Mouse (Mus musculus) retina, postnatal 1 day (tissue): ENCODE results near the gene Nxpe5.
A peak's percentile ranks its signal among the peaks of the same experiment; 100 is the strongest.
"Not testable (repeated sequence)": the region's sequence is repeated elsewhere in the genome, so short reads cannot be mapped to it uniquely, and the experiment has no call there.

Experiments
- DNase-seq: peaks from one replicate; pipeline ENCODE4 v3.0.0-alpha.2; 2012

Gene Nxpe5

DNA sequence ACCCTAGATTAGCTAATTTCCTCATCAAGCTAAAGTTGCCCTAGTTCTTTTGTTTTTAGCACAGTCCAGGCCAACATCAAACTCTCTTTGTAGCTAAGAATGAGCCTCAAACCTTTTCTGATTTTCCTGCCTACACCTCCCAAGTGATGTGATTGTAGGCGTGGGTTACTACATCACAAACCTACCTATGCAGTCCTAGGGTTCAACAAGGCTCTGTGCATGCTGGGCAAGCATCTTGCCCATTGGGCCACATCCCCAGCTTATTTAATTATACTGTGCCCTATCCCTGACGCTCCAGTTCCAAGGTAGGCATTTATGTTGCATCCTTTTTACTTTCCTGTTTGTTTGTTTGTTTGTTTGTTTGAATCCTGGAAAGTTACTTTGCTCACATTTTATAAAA, at the start of gene Nxpe5:
TSS of gene Nxpe5 (plus strand) at position 199 of the 400 bp plus-strand sequence.
- DNase-seq = no peak

DNA sequence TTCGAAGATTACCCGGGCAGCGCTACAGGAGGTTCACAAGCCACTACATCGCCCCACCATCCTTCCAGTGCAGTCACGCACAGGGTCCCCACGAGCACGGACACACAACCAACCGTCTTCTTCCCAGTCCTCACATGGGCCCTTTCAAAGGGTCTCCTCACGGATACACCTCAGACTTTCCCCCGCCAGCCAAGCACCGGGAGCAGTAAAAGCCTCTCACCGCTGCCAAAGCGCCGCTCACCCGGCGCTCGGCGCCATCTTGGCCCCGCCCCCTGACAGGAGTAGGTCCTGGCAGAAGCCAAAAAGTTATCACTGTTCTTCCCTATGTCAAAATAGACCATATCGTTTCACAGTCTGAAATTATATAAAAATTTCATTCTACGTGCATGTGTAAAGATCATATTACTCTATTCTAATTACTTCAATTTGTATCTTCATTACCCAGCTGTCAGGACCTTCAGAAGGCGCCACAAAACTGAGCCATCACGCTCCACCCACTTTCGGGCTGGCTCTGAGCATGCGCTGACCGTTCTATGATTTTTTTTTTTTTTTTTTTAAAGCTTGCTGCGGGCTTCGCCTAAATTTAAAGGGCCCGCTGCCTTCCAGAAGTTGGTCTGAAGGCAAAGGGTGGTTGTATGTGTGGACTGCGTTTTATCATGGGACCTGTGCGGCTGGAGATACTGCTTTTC, 38.6 kb upstream of the Nxpe5 start, which contains the start of the genes Taf6 and Cnpy4:
TSS of gene Taf6 (minus strand) at position 502 of the 689 bp plus-strand sequence.
TSS of gene Cnpy4 (plus strand) at position 536 of the 689 bp plus-strand sequence.
- DNase-seq = peak; percentile 95

DNA sequence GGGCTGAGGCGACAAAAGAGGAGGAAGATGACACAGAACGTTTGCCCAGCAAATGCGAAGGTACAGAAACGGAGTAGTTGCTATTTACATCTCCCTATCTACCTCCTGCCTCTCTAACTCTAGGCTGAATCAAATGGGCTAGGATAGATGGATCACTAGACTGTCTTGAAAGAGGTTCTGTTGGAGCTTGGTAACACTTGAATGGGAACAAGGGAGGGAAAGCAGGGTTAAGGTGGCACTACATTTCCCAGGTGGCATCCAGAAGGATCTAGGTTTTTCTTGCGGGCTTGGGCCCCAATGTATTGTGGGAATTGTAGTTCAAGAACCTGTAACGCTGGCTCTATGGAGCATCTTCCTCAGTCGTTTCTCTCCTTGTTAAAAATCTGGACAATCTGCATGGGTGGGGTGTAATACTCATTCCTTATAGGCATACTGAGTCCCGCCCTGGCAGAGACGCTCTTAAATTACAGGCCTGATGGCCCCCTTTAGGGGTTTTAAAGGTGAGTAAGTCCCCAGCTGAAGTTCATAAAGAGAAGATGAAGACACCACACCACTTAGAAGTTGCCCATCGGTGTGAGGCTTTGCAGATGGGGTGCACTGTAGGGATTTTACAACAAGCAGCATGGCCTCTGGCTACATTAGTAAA, 37.9 kb upstream of the Nxpe5 start:
- peak; percentile 91 for DNase-seq

DNA sequence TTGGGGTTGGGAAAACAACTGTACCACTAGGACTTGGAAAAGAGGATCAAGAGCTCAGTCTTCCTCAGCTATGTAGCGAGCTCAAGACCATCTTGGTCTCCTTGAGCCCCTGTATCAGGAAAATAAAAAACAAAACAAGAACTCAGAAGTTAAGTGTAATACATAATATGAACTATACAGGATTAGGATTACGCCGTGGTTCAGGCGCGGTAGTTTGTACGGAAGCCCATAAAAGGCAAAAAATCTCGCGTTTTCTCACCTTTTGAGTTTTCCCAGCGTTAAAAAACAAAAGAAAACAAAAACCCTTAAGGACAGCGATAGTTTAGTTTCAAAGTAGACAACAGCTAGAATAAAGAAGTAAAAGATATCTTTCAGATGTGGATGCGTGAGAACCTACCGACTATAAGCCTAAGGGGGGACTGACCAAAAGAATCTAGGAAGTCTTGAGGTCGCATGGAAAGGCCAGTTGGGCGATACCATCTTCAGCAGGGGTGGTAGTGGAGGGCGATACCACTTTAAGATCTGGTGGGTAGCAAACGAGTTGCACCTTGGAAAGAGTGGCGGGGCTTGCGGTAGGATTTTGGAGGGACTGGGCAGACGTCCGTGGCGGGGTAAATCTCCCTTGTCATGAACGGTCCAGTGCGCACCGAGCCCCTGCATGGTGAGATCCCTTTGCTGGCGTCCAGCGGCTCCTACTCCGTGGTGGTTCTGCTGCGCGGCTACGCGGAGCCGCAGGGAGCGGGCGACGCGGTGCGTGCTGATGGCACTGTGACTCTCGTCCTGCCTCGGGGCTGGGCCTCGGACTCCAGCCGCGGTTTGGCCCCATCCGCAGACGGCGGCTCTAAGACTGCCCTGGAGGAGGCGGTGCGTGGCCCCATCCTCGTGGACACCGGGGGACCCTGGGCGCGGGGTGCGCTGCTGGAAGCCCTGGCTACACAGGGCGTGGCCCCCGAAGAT, 31.6 kb upstream of the Nxpe5 start, which contains the start of gene Mblac1:
TSS of gene Mblac1 (plus strand) at position 544 of the 957 bp plus-strand sequence.
- peak; percentile 95 for DNase-seq

DNA sequence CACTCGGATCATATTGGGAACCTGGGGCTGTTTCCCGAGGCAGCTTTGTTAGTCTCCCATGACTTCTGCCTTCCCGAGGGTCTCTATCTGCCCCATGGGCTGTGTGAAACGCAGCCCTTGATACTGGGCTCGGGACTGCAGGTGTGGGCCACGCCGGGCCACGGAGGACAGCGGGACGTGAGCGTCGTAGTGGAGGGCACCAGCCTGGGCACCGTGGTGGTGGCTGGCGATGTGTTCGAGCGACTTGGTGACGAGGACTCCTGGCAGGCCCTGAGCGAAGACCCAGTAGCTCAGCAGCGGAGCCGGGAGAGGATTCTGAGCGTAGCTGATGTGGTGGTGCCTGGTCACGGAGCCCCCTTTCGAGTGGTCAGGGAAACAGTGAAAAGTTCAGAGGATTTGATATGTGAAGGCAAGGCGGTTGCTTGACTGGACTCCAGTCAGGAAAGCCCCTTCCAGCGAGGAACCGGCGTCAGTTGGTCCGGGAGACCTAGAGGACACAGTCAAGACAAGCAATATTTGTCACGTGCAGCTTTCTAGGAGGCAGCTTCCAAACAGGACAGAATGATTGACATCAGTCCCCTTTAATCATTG, 30.8 kb upstream of the Nxpe5 start:
- peak; percentile 46 for DNase-seq

DNA sequence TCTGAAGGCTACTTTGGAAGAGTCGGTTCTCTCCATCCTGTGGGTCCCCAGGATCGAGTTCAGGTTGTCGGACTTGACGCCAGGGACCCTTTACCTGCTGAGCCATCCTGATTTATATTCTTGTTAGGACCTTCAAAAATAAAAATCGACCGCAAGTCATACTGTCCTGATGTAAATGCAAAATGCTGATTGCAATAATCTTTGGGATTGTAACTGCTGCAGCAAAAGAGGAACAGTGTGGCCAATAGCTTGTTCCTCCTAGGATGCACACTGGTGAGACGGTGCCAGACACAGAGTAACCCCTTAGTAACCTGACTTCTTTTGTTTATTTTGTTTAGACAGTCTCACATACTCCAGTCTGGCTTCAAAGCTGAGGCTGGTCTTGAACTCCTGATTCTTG, 30.2 kb upstream of the Nxpe5 start:
- DNase-seq = no peak

DNA sequence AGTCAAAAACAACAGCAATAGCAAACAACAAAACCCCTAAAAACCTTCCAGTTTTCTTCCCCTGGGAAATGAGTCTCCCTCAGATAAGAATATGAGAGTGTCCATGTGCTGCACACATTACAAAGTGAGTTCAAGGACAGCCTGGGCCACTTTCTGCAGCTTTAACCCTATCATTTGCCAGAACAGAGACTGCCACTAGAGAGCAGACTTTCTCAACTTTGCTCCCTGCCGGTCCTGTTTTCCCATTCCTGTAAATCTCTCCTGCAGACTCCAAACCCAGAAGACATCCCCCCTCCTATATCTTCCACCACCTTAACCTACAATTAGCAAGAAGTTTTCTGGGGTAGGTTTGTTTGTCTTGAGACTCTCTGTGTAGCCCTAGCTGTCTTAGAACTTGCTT, 26.1 kb upstream of the Nxpe5 start:
- DNase-seq = peak; percentile 39

DNA sequence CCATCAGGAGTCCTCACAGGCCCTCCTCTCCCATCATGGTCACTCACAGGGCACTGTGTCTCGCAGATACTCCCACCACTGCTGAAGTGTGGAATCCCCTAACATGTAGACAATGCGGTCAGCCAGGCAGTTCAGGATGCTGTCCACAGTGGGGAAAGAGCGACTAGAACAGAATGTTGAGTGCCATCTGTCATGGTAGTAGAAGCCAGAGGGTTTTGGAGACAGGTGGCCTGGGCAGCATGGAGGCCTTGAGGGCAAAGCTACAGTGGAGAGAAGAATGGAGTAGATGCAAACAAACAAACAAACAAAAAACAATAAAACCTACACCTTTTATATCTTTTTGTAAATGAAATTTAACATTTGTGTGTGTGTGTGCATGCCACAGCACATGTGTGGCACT, 23.6 kb upstream of the Nxpe5 start:
- DNase-seq = no peak

DNA sequence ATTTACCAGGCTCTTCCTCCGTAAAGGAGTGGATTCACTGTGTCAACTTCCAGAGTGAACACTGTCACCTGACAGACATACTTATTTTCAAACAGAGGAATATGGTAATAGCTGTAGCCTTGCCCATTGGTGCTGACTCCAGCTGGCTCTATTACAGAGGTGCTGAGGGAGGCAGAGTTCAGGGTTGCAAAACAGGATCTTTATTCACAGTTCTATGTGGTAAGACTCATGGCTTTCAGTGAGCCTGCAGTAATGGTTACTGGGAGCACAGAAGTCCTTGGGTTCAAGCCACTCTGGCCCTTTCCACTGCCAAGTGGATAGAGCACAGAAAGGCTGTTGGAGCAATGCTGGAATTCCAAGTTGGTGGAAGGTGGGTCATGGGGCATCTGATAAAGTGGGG, 18.4 kb upstream of the Nxpe5 start:
- DNase-seq = no peak

DNA sequence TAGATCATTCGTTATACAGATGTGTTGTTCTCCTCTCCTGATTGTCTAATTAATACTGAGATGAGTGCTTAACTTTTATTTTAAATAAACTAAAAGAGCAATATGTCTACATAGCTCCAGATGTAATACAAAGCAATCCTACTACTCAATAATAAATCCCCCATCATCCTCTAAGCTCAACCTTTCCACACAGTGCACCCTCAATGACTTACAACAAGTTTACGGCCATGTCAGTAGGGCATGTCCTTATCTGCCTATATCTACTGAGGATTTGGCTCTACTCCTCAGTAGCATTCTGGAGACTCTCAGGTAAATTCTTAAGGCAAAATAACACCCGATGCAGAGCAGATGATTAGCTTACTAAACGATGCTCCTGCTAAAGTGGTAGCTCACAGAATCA, 17.8 kb upstream of the Nxpe5 start:
- DNase-seq = no peak

DNA sequence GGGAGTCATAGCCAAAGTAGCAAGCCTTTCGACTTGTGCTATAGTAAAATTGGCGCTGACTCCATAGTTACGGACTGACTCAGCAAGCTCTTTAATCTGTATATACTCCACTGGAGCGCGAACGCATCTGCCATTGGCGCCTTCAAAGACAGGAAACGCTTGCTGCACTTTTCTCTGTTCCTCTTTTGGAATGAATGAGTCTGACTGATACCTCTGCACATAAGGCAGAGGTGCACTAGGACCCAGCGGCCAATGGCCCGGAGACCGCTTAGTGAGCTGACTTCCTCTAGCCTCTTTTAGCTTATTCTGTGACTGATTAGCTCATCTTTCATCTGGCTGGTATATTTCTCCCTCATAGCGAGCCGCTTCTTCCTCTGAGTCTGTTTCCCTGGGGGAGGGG, 9.1 kb upstream of the Nxpe5 start:
- DNase-seq = not testable (repeated sequence)

DNA sequence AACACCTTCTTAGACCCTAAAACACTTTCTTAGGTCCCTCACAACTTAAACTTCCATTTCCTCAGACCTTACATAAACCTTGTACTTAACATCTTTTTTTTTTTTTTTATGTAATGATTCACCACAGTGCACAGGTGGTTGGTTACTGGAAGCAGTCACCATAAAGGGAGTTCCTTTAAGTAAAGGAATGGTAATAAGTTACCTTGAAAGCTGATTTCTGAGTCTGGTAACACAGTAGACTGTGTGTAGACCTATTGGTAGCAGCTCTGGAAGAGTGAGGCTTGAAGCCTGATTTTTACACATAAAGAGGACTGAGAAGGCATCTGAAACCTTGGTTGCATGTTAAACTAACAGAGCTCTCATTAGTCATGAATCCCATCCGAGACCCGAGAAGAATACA, 5.8 kb upstream of the Nxpe5 start:
- no peak for DNase-seq

DNA sequence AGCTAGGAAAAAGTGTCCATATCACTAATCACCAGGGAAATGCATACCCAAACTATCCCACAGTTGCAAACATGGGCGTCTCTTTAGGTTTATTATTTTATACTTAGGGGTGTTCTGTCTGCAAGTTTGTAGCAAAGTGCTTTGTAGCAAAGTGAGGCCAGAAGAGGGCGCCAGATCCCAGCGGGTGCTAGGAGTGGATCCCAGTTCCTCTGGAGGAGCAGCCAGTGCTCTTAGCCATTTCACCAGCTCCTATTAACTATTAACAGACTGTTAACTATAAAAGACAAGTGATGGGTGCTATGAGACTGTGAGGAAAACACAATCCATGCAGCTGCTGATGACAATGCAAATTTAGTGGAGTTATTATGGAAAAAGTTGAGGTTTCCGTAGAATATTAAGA, 3.6 kb upstream of the Nxpe5 start:
- DNase-seq = peak; percentile 70

DNA sequence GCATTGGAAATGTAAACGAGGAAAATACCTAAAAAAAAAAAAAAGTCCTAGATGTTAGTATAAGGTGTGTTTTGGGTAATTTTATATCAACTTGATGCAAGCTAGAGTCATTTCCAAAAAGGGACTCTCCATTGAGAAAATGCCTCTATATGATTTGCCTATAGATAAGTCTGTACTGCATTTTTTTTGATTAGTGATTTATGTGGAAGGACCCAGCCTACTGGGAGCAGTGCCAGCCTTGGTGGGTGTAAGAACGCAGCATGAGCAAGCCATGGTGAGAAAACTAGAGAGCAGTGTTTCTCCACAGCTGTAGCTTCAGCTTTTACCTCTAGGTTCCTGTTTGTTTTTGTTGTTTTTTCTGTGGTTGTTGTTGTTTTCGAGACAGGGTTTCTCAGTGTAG, 2.4 kb upstream of the Nxpe5 start:
- no peak for DNase-seq

DNA sequence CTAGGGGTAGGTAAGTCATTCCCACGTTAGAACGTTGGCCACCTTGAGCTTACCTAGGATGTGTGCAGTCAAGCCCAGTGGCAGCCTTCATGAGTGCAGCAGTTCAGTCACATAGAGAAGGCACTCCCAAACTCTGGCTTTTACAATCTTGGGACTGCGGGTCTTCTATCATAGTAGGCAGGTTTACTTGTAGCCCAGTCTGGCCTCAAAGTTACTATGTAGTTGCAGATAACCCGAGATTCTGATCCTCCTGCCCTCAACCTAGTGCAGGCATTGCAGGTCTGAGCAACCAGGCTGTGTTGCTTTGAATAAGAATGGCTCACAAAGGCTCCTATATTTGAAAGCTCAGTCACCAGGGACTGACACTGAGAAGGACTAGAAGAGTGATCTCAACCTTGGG, 793 bp downstream of the Nxpe5 start:
- DNase-seq = no peak

DNA sequence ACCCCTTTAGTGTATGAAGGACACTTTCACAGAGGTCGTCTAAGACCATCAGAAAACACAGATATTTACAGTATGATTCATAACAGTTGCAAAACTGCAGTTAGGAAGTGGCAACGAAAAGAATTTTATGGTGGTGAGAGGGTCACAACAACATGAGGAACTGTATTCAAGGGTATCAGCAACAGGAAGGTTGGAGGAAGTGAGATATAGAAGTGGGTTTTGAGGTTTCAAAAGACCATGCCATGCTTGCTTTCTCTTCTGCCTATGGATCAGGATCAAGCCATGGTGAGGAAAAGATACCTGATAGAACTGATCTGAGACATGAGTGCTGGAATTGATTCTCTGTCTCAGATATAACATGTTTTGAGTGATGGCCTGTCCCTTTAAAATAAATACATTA, 1.7 kb downstream of the Nxpe5 start:
- DNase-seq = no peak

DNA sequence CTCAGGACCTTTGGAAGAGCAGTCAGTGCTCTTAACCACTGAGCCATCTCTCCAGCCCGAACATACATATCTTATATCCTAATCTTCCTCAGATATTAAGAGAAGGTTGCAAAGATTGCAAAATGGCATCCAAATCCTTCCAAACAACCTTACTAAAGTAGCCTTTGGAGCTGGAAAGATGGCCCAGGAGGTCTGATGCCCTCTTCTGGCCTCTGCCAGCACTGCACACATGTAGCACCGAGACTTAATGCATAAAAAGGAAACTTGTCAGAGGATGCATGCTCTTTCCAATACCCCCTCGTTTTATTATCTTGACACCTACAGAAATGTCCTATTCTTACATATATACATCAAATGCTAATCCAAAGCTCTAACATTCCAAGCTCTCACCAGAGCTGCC, 2.3 kb downstream of the Nxpe5 start:
- peak; percentile 21 for DNase-seq

DNA sequence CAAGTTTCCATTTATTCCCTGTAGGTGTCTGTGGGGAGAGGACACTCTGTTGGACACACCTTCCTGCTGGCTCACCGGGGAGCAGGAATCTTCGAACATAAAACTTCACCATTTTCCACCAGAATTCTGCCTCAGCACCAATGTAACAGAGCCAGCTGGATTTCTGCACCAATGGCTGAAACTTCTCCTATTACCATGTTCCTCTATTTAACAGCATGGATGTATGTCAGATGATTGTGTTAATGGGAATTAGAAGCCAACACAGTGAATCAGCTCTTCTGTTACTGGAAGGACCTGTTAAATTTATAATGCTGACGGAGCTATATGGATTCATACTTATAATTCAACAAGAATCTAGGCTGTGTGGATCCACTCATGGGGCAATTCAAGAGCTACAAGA, 3.8 kb downstream of the Nxpe5 start:
- no peak for DNase-seq

DNA sequence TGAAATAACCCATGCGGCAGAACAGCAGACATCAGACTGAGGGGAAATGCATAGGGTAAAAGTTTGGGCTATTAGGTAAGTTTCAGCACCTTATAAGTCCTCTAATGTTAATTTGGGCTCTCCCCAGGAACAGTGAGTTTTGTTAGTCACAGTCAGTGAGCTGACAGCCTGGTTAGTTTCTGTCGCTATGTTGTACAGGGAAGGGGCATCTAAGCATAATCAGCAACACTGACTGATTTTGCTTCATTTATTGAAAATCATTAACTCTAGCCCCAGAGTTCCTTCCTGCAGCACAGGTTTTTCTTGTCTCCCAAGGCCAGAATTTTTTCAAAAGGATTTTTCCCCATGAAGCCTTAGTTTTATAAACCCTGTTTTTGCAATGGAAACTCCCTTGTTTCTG, 8.1 kb downstream of the Nxpe5 start:
- no peak for DNase-seq

DNA sequence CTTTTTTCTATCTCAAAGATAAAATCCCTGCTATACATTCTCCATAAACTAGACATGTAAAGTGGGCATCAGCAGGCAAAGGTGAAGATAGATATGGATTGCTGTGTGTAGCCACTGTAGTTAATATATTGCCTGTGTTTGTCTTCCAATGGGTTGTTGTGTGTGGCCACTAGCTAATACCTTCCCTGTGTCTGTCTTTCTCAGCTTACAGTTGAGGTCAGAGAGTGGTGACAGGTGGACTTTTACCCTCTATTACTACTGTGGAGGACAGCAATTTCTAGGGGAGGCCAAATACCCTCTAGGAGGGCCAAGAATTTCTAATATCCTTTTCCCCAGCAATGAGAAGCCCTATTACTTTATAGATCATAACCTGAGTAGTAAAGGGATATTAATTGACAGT, 8.5 kb downstream of the Nxpe5 start:
- no peak for DNase-seq

DNA sequence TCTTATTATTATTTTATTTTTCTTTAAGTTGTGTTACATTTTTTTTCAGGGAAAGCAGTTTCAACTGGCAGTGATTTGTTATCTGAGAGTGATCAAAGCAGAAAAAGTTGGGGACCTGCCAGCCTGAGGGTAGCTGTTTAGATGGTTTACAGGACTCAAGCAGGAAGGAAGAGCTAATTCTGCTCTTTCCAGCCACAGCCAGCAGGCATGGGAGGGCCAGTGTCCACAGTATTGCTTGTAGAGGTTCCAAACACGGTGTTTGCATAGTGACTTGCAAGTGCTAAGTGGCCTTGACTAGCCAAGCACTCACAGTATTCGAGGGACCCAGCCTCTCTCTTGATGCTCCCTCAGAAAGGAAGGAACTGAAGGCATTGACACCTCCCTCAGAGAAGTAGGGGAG, 15.8 kb downstream of the Nxpe5 start:
- no peak for DNase-seq

DNA sequence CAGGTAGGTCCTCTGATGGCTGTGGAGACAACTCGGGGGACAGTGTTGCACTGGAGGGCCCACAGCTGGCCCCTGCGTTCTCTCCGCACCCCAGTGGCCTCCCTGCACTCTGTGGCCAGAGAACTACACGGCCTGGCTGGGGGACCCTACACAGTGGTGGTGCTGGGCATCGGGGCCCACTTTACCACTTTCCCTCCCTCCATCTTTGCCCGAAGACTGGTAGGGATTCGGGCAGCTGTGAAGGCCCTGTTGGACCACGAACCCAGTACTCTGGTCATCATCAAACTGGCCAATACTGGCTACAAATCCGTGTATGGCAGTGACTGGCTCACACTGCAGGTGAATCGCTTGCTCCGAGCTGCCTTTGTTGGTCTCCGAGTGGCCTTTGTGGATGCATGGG, 25.4 kb downstream of the Nxpe5 start:
- no peak for DNase-seq

DNA sequence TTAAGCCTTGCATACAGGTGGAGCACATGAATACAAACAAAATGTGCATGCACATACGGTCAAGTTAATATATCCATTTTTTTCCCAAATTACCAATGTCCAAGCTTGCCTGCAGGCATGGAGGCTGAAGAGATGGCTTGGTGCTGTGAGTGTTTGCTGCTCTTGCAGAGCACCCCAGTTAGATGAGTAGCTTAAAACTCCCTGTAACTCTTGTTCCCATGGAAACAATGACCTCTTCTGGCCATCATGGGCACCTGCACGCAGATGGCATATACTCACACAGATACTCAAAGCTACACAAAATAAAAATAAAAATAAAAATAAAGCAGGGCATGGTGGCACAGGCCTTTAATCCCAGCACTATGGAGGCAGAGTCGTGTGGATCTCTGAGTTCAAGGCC, 27.4 kb downstream of the Nxpe5 start:
- DNase-seq = no peak
